Mouse (Mus musculus): ENCODE data around the gene Zfp598.

DNA sequence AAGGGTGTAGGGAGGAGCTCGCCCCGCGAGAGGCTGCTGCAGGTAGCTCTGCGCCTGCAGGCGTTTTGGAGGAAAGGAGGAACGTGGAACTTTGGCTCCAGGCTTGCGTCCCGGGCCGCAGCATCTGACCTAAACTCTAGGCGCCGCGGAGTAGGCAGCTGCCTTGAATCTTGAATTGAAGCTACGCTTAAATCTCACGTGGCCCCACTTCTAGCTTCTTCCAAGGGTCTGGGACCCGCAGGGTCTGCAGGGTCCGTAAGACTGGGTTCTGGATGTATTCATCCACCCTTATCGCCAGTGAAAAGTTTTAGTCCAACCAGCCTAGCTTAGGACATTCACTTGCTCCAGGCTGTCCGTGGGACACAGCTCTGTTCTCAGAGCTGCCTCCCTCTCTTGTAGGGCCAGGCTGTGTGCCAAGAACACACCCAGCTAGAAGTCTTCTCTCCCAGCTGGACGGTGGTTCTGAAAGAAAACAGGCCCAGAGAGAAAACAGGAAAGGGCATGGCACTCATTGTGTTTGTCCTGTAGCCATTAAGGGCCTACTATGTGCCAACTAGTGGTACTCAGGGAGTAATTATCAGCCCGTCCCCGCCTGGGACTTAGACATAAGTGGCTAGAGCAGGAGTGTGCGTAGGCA, 36.6 kb upstream of the Zfp598 start:
- no peak for TF ChIP-seq EP300 (optimal IDR thresholded peaks at IDR 0.05)
- TF ChIP-seq CTCF (IDR thresholded peaks at IDR 0.05; ENCODE audit: low read depth): no peak
